Mouse (Mus musculus): Measurements from ENCODE around the gene Xxylt1. TPM values are rescaled to one million over a fixed set of nuclear protein-coding genes. Genes with fewer than 3 reads are reported as not detected.

Gene Xxylt1
- polyA plus RNA-seq, 1 experiment from 2014 or later, result 11.7 TPM

DNA sequence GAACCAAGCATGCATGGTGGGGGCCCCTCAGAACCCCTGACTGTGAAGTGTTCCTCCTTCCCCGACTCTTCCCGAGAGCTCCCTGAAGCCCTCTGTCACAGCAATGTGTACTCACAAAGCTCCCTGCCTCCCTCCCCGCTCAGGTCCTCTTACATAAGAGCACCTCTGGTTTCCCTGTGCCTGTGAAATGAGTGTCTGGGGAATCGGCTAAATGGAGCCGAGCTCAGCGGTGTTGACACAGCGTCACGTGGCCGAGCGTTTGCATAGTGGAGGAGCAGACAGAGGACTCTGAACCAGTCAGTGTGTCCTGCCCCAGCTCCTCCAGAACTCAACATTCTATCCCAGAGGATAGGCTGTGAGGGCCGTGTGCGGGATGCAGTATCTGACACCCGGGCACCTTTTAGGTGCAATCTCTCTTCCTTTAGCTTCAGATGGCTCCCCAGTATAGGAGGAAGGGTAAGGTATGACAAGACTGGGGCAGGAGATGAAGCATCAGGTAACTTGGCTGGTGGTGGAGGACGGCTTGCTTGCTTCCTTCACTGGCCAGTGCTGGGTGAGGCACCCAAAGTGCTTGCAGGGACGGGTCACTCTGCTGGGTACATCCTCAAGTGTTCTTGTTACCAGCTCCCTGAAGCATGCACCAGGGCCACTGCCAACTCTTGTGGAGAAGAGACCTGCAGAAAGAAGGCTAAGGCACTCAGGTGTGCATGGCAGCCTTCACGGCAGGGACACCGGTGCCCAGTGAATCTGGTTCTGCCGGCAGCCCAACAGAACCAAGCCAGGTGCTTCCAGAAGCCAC lies 111.8 kb downstream of the Xxylt1 start:
- ATAC-seq (ENCODE audit: low FRiP score) (peak; percentile 80; the same call in 1 of the 2 replicates), DNase-seq (ENCODE audit: low spot score, missing footprints) (no peak)
- Histone ChIP-seq H3K4me2 (no peak overlapping the region), H3K27ac (ENCODE audit: low read depth, low read length) (no peak overlapping the region), H3K4me1 (ENCODE audit: control insufficient read depth, insufficient read depth, low read length) (peaks cover 6% of the 10 kb centered on the region), H3K9ac (ENCODE audit: low read length) (no peak overlapping the region), H3K4me3 (ENCODE audit: low read depth, low read length) (no peak overlapping the region), H3K9me3 (ENCODE audit: control insufficient read depth, low read length) (no peaks in the 10 kb centered on the region), H3K36me3 (ENCODE audit: control insufficient read depth, insufficient read depth, low read length) (no peaks in the 10 kb centered on the region), H3K27me3 (ENCODE audit: control insufficient read depth, insufficient read depth, low read length) (no peaks in the 10 kb centered on the region)
- WGBS, result 68% methylated on average over 18 of the region's 18 CpGs

DNA sequence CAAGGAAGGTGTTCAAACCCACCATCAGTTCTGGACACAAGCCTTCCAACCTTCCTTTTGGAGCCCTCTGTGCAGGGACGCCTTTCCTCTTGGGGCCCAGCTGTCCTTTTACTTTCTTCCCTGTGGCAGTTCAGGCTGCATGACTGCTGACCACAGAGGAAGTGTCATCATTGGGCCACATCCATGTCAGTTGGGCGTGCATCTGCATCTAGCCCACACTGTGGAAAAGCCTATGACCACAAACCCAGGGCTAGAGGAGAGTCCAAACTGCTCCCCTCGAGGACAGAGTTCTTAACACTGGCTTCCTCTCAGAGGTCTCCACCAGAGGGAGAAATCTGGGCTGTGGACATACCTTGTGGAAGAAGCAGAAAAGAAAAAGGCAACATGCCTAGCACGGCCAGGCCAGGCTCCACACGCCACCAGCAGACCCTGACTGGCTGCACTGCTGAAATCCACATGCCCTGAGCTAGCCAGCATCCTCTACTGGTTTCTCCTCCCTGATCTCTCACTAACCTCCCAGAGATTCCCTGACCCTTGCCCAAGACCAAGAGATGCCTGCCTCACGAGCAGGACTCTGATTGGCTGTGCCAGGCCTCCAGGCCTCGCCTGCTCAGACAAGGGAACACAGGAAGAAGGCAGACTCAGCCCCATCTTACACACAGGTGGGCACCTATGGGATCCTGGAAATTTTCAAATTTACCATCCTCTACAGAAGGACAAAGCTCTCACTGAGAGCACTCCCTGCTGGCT lies 112.7 kb downstream of the Xxylt1 start:
- H3K9me3 ChIP-seq (ENCODE audit: control insufficient read depth, low read length), result no peaks in the 10 kb centered on the region
- H3K4me3 ChIP-seq (ENCODE audit: low read depth, low read length), result no peak overlapping the region
- 80% methylated on average over 7 of the region's 7 CpGs for WGBS
- H3K4me2 ChIP-seq, result no peak overlapping the region
- no peaks in the 10 kb centered on the region for H3K27me3 ChIP-seq (ENCODE audit: control insufficient read depth, insufficient read depth, low read length)
- no peak for DNase-seq (ENCODE audit: low spot score, missing footprints)
- H3K9ac ChIP-seq (ENCODE audit: low read length), result no peak overlapping the region
- H3K4me1 ChIP-seq (ENCODE audit: control insufficient read depth, insufficient read depth, low read length), result peaks cover 6% of the 10 kb centered on the region
- no peak overlapping the region for H3K27ac ChIP-seq (ENCODE audit: low read depth, low read length)
- no peaks in the 10 kb centered on the region for H3K36me3 ChIP-seq (ENCODE audit: control insufficient read depth, insufficient read depth, low read length)
- no peak for ATAC-seq (ENCODE audit: low FRiP score)

DNA sequence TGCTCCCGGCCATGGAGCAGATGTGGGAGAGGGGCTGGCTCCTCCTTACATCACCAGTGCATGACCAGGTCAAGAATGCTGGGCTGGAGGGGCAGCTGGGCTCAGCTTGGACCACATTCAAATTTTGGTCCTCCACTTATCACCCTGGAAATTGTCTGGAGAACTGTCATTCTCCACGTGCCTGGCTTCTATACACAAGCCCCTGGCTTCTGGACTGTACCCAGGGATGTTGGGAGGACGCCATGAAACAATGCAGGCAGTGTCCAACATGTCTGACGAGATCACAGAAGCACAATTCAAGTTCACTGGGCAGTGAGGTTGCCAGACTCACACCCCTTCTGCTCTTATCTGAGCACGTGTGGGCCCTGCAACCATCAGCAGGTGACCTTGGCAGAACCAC lies 114.5 kb downstream of the Xxylt1 start:
- H3K36me3 ChIP-seq (ENCODE audit: control insufficient read depth, insufficient read depth, low read length), result no peaks in the 10 kb centered on the region
- peaks cover 6% of the 10 kb centered on the region for H3K4me1 ChIP-seq (ENCODE audit: control insufficient read depth, insufficient read depth, low read length)
- H3K4me3 ChIP-seq (ENCODE audit: low read depth, low read length), result no peak overlapping the region
- DNase-seq (ENCODE audit: low spot score, missing footprints) (no peak), ATAC-seq (ENCODE audit: low FRiP score) (no peak)
- H3K27me3 ChIP-seq (ENCODE audit: control insufficient read depth, insufficient read depth, low read length), result no peaks in the 10 kb centered on the region
- 91% methylated on average over 5 of the region's 5 CpGs for WGBS
- no peak overlapping the region for H3K4me2 ChIP-seq
- no peak overlapping the region for H3K9ac ChIP-seq (ENCODE audit: low read length)
- no peak overlapping the region for H3K27ac ChIP-seq (ENCODE audit: low read depth, low read length)
- H3K9me3 ChIP-seq (ENCODE audit: control insufficient read depth, low read length), result no peaks in the 10 kb centered on the region

DNA sequence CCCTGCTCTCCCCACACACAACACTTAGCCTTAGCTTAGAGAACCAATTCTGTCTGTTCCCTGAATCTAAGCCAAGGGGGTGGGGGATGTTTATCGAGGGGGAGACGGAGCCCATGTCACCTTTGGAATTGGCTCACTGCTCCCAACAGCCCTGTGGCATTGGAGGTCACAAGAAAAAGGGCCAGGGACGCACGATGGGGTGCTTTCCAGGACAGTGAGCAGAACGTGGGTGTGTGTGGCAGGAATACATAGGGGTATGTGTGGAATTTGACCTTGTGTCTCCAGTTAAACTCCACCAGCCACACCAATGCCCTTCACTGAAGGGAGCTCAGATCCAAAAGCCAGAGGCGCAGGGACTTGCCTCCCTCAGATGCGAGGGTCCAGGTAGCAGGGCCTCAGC lies 116.3 kb downstream of the Xxylt1 start:
- no peak for ATAC-seq (ENCODE audit: low FRiP score)

DNA sequence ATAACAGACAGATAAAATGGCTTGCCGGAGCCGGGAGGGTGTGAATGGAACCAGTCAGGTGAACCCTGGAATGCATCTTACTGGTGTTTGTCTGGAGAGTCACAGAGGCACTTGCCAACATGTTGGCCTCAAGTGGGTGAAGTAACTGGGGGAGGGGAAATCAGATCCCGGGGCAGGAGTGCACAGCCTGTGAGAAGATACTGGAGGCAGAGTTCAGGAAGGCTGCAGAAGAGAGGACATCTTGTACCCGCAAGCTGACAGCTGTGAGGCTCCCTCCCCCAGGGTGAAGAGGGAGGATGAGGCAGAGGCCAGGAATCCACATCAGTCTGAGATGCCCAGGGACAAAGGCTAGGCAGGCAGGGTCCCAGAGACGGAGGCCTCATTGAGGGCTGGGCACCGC lies 116.8 kb downstream of the Xxylt1 start:
- H3K4me2 ChIP-seq, result no peak overlapping the region
- ATAC-seq (ENCODE audit: low FRiP score), result no peak
- H3K4me1 ChIP-seq (ENCODE audit: control insufficient read depth, insufficient read depth, low read length), result peaks cover 3% of the 10 kb centered on the region
- no peak overlapping the region for H3K4me3 ChIP-seq (ENCODE audit: low read depth, low read length)
- H3K27ac ChIP-seq (ENCODE audit: low read depth, low read length), result no peak overlapping the region
- 77% methylated on average over 6 of the region's 6 CpGs for WGBS
- no peaks in the 10 kb centered on the region for H3K36me3 ChIP-seq (ENCODE audit: control insufficient read depth, insufficient read depth, low read length)
- no peak overlapping the region for H3K9ac ChIP-seq (ENCODE audit: low read length)
- no peak for DNase-seq (ENCODE audit: low spot score, missing footprints)
- no peaks in the 10 kb centered on the region for H3K9me3 ChIP-seq (ENCODE audit: control insufficient read depth, low read length)
- H3K27me3 ChIP-seq (ENCODE audit: control insufficient read depth, insufficient read depth, low read length), result no peaks in the 10 kb centered on the region

More for the DNA sequence above, 116.3 kb downstream of the Xxylt1 start:
- 73% methylated on average over 7 of the region's 7 CpGs for WGBS
- peaks cover 6% of the 10 kb centered on the region for H3K4me1 ChIP-seq (ENCODE audit: control insufficient read depth, insufficient read depth, low read length)
- H3K9ac ChIP-seq (ENCODE audit: low read length), result no peak overlapping the region
- H3K4me2 ChIP-seq, result no peak overlapping the region
- H3K27ac ChIP-seq (ENCODE audit: low read depth, low read length), result no peak overlapping the region
- no peaks in the 10 kb centered on the region for H3K36me3 ChIP-seq (ENCODE audit: control insufficient read depth, insufficient read depth, low read length)
- H3K4me3 ChIP-seq (ENCODE audit: low read depth, low read length), result no peak overlapping the region
- DNase-seq (ENCODE audit: low spot score, missing footprints), result no peak
- H3K27me3 ChIP-seq (ENCODE audit: control insufficient read depth, insufficient read depth, low read length), result no peaks in the 10 kb centered on the region
- no peaks in the 10 kb centered on the region for H3K9me3 ChIP-seq (ENCODE audit: control insufficient read depth, low read length)

DNA sequence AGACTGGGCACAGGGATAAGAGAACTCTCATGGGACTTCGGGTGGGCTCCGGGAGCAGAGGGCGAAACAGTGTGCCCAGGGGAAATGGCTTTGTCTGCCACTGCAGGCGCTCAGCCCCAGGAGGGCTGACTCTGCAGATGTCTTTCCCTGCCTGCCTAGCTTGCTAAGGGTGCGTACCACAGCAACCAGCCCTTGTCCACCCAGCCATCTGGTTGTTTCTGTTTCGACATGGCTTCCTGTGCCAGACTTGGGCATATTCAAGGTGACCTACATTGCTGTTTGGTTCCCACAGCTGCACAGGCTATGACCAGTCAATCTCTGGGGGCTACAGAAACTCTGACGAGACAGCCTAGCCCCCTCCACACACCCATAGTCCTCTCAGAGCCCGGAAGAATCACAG lies 118.7 kb downstream of the Xxylt1 start:
- Histone ChIP-seq H3K9me3 (ENCODE audit: control insufficient read depth, low read length) (no peaks in the 10 kb centered on the region), H3K27me3 (ENCODE audit: control insufficient read depth, insufficient read depth, low read length) (no peaks in the 10 kb centered on the region), H3K27ac (ENCODE audit: low read depth, low read length) (no peak overlapping the region), H3K36me3 (ENCODE audit: control insufficient read depth, insufficient read depth, low read length) (no peaks in the 10 kb centered on the region), H3K4me2 (no peak overlapping the region), H3K4me1 (ENCODE audit: control insufficient read depth, insufficient read depth, low read length) (no peaks in the 10 kb centered on the region), H3K9ac (ENCODE audit: low read length) (no peak overlapping the region), H3K4me3 (ENCODE audit: low read depth, low read length) (no peak overlapping the region)
- 87% methylated on average over 8 of the region's 8 CpGs for WGBS
- ATAC-seq (ENCODE audit: low FRiP score), result no peak
- no peak for DNase-seq (ENCODE audit: low spot score, missing footprints)

DNA sequence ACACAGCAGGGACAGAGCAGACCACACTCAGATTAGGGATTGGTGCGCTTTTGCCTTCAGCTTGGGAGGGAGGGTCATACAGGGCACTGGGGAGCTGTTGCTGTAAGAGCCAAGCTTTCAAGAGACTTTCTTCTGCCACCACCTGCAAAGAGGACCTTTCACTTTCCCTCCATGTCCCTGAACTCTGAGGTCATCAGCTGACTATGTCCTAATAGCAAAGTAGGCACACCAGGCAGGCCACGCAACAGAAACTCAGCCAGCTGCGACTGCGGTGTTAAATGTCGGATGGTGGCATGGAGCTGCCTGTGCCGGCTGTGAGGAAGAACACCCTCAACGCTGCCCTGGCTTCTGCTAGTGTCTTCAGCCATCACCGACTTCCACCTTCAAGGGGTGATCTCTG lies 120.1 kb downstream of the Xxylt1 start:
- 82% methylated on average over 8 of the region's 8 CpGs for WGBS
- no peaks in the 10 kb centered on the region for H3K27me3 ChIP-seq (ENCODE audit: control insufficient read depth, insufficient read depth, low read length)
- no peak for DNase-seq (ENCODE audit: low spot score, missing footprints)

DNA sequence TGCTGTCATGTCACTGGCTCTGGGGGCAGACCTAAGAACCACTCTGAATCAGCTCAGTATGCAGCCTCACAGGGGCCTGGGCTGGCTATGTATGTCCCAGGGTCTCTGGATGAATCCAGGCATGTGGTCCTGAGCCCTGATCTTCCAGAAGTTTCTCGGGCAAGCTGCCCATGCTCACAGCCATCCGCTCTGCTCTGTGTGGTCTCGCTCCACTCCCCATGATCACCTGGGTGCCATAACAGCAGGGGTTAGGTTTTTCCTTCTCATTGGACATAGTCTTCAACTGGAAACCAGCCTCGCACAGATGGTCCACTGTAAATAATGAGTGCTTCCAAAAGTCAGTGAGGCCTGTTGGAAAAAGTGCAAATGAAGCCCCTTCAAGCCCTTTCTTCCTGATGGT lies 121.0 kb downstream of the Xxylt1 start:
- no peak overlapping the region for H3K4me3 ChIP-seq (ENCODE audit: low read depth, low read length)
- no peaks in the 10 kb centered on the region for H3K27me3 ChIP-seq (ENCODE audit: control insufficient read depth, insufficient read depth, low read length)
- no peaks in the 10 kb centered on the region for H3K4me1 ChIP-seq (ENCODE audit: control insufficient read depth, insufficient read depth, low read length)
- no peak overlapping the region for H3K9ac ChIP-seq (ENCODE audit: low read length)
- no peak for ATAC-seq (ENCODE audit: low FRiP score)
- WGBS, result 96% methylated on average over 4 of the region's 4 CpGs
- DNase-seq (ENCODE audit: low spot score, missing footprints), result no peak
- no peak overlapping the region for H3K4me2 ChIP-seq
- no peaks in the 10 kb centered on the region for H3K36me3 ChIP-seq (ENCODE audit: control insufficient read depth, insufficient read depth, low read length)
- H3K27ac ChIP-seq (ENCODE audit: low read depth, low read length), result no peak overlapping the region
- H3K9me3 ChIP-seq (ENCODE audit: control insufficient read depth, low read length), result no peaks in the 10 kb centered on the region

More for the DNA sequence above, 120.1 kb downstream of the Xxylt1 start:
- H3K27ac ChIP-seq (ENCODE audit: low read depth, low read length), result no peak overlapping the region
- H3K9ac ChIP-seq (ENCODE audit: low read length), result no peak overlapping the region
- no peak for ATAC-seq (ENCODE audit: low FRiP score)
- no peaks in the 10 kb centered on the region for H3K9me3 ChIP-seq (ENCODE audit: control insufficient read depth, low read length)
- no peaks in the 10 kb centered on the region for H3K36me3 ChIP-seq (ENCODE audit: control insufficient read depth, insufficient read depth, low read length)
- no peak overlapping the region for H3K4me2 ChIP-seq
- no peaks in the 10 kb centered on the region for H3K4me1 ChIP-seq (ENCODE audit: control insufficient read depth, insufficient read depth, low read length)
- H3K4me3 ChIP-seq (ENCODE audit: low read depth, low read length), result no peak overlapping the region

DNA sequence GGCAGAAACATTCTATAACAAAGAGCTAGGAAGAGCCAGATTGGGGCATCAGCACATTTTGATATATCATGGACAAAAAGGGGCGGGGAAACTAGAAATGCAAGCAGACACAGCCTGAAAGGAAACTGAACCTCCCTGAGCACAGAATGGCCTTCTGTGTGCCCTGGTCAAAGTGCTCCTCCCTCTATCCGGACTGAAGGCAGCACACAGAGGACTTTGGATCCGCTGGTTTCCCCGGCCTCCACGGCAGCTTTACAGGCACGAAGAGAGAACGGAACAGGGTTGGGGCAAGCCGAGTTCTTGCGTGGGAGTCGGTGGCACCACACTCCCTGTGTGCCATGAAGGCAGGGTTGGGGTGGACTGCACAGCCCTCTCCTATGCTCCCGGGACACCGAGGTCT lies 121.5 kb downstream of the Xxylt1 start:
- H3K9ac ChIP-seq (ENCODE audit: low read length), result no peak overlapping the region

More for the DNA sequence above, 121.5 kb downstream of the Xxylt1 start:
- DNase-seq (ENCODE audit: low spot score, missing footprints) (no peak), ATAC-seq (ENCODE audit: low FRiP score) (no peak)
- H3K27ac ChIP-seq (ENCODE audit: low read depth, low read length), result no peak overlapping the region
- no peaks in the 10 kb centered on the region for H3K4me1 ChIP-seq (ENCODE audit: control insufficient read depth, insufficient read depth, low read length)
- no peaks in the 10 kb centered on the region for H3K27me3 ChIP-seq (ENCODE audit: control insufficient read depth, insufficient read depth, low read length)
- H3K4me2 ChIP-seq, result no peak overlapping the region
- 90% methylated on average over 12 of the region's 12 CpGs for WGBS
- no peak overlapping the region for H3K4me3 ChIP-seq (ENCODE audit: low read depth, low read length)
- H3K9me3 ChIP-seq (ENCODE audit: control insufficient read depth, low read length), result no peaks in the 10 kb centered on the region
- no peaks in the 10 kb centered on the region for H3K36me3 ChIP-seq (ENCODE audit: control insufficient read depth, insufficient read depth, low read length)
